Mouse (Mus musculus) CH12.LX (cell line): ENCODE measurements at regions not wholly inside any gene's neighbourhood (a gene's known extent, or its start where the extent isn't known, plus 50 kb on each side); places are given as distances from the start of the nearest gene placed in this dataset.

Experiments
- DNase-seq: peaks from one replicate; pipeline ENCODE4 v3.0.0-alpha.2; 2013; ENCODE audit errors: extremely low read depth
- H3K27ac ChIP-seq: 2 replicates; pipeline ENCODE4 v1.5.1; 2012; ENCODE audit warnings: low read depth, mild to moderate bottlenecking, control low read depth, moderate library complexity; ENCODE audit not compliant: insufficient read depth
- H3K27me3 ChIP-seq: replicated peaks from 2 replicates; pipeline ENCODE3; 2012; ENCODE audit warnings: inconsistent platforms
- H3K36me3 ChIP-seq, 2 experiments: replicated peaks in 1 of 2; 2 replicates each; pipeline versions ENCODE3 to v1.6.1; 2012; ENCODE audit warnings: inconsistent platforms in 1 of 2, low read length in 1 of 2, mild to moderate bottlenecking in 1 of 2, mixed read lengths in 1 of 2, moderate library complexity in 1 of 2; ENCODE audit not compliant: control insufficient read depth in 1 of 2, insufficient read depth in 1 of 2
- H3K4me1 ChIP-seq, 2 experiments: 2 replicates each; pipeline ENCODE4 v1.6.1; 2012; ENCODE audit warnings: inconsistent platforms in 1 of 2, moderate library complexity in 1 of 2; ENCODE audit not compliant: insufficient read depth in 2 of 2, control insufficient read depth in 1 of 2
- H3K4me2 ChIP-seq: 2 replicates; pipeline ENCODE4 v1.6.1; 2012; ENCODE audit warnings: low read depth, mild to moderate bottlenecking, control low read depth; ENCODE audit not compliant: poor library complexity, insufficient read depth, severe bottlenecking
- H3K4me3 ChIP-seq, 3 experiments: fragments of 150-350 bp in 1 of 3; sonication (generic) in 1 of 3; replicated peaks in 1 of 3; 2 replicates each; pipeline versions ENCODE3 to v1.5.1; 2011 to 2012; ENCODE audit warnings: low read depth in 2 of 3, low read length in 2 of 3, mild to moderate bottlenecking in 2 of 3, moderate library complexity in 2 of 3, control low read depth in 1 of 3, improper control_type of control experiment in 1 of 3, inconsistent platforms in 1 of 3, mixed read lengths in 1 of 3; ENCODE audit not compliant: poor library complexity in 1 of 3
- H3K79me2 ChIP-seq: replicated peaks from 2 replicates; pipeline ENCODE4 v1.6.1; 2012; ENCODE audit warnings: mild to moderate bottlenecking, moderate library complexity; ENCODE audit not compliant: control insufficient read depth, poor library complexity, insufficient read depth, severe bottlenecking; ENCODE audit errors: extremely low read depth
- H3K9ac ChIP-seq: 2 replicates; pipeline ENCODE4 v1.6.1; 2012; ENCODE audit warnings: low read depth, mild to moderate bottlenecking, control low read depth, moderate library complexity; ENCODE audit not compliant: insufficient read depth
- H3K9me3 ChIP-seq: replicated peaks from 2 replicates; pipeline ENCODE3; 2012; ENCODE audit warnings: low read length, inconsistent platforms, mixed read lengths
- CTCF ChIP-seq, 2 experiments: IDR thresholded peaks in 1 of 2; conservative IDR thresholded peaks in 1 of 2; 2 replicates each; pipeline ENCODE4 v1.5.1; 2011 to 2012; ENCODE audit warnings: low read depth in 2 of 2, low read length in 2 of 2, improper control_type of control experiment in 1 of 2, inconsistent platforms in 1 of 2, mild to moderate bottlenecking in 1 of 2, moderate library complexity in 1 of 2
- EP300 ChIP-seq: IDR thresholded peaks from 2 replicates; pipeline ENCODE4 v1.6.1; 2011; ENCODE audit warnings: low read length, improper control_type of control experiment
- ETS1 ChIP-seq: conservative IDR thresholded peaks from 2 replicates; pipeline ENCODE4 v1.6.1; 2012; ENCODE audit warnings: low read depth, mild to moderate bottlenecking, inconsistent platforms, low read length, improper control_type of control experiment, moderate library complexity
- GABPA ChIP-seq: IDR thresholded peaks from 2 replicates; pipeline ENCODE4 v1.6.1; 2012; ENCODE audit warnings: low read depth, low read length, improper control_type of control experiment, inconsistent platforms; ENCODE audit not compliant: insufficient replicate concordance
- HCFC1 ChIP-seq: IDR thresholded peaks from 2 replicates; pipeline ENCODE4 v1.6.1; 2012; ENCODE audit warnings: low read depth, mild to moderate bottlenecking, inconsistent platforms, low read length, improper control_type of control experiment
- JUN ChIP-seq: IDR thresholded peaks from 2 replicates; pipeline ENCODE4 v1.6.1; 2011; ENCODE audit warnings: low read depth, mild to moderate bottlenecking, low read length, improper control_type of control experiment, moderate library complexity; ENCODE audit not compliant: insufficient read depth
- KAT2A ChIP-seq: IDR thresholded peaks from 2 replicates; pipeline ENCODE4 v1.6.1; 2012; ENCODE audit warnings: low read length, improper control_type of control experiment, inconsistent platforms; ENCODE audit not compliant: insufficient replicate concordance
- MAFK ChIP-seq: IDR thresholded peaks from 2 replicates; pipeline ENCODE4 v1.6.1; 2011; ENCODE audit warnings: low read length, improper control_type of control experiment; ENCODE audit not compliant: insufficient replicate concordance
- MAZ ChIP-seq: IDR thresholded peaks from 2 replicates; pipeline ENCODE4 v1.6.1; 2012; ENCODE audit warnings: low read depth, mild to moderate bottlenecking, inconsistent platforms, low read length, improper control_type of control experiment, moderate library complexity
- MEF2A ChIP-seq: IDR thresholded peaks from 2 replicates; pipeline ENCODE4 v1.6.1; 2014; ENCODE audit warnings: low read depth, mild to moderate bottlenecking, inconsistent platforms, low read length, improper control_type of control experiment, borderline replicate concordance
- MXI1 ChIP-seq: IDR thresholded peaks from 2 replicates; pipeline ENCODE4 v1.6.1; 2011; ENCODE audit warnings: mild to moderate bottlenecking, low read depth, low read length, improper control_type of control experiment
- MYC ChIP-seq: IDR thresholded peaks from 2 replicates; pipeline ENCODE4 v1.6.1; 2011; ENCODE audit warnings: low read depth, mild to moderate bottlenecking, improper control_type of control experiment, low read length
- NELFE ChIP-seq: IDR thresholded peaks from 2 replicates; pipeline ENCODE4 v1.6.1; 2011; ENCODE audit warnings: low read depth, low read length, improper control_type of control experiment
- POLR2AphosphoS2 ChIP-seq: IDR thresholded peaks from 2 replicates; pipeline ENCODE4 v1.6.1; 2011; ENCODE audit warnings: low read depth, low read length, improper control_type of control experiment
- RAD21 ChIP-seq: IDR thresholded peaks from 2 replicates; pipeline ENCODE4 v1.6.1; 2011; ENCODE audit warnings: low read depth, mild to moderate bottlenecking, low read length, improper control_type of control experiment, moderate library complexity
- RCOR1 ChIP-seq: conservative IDR thresholded peaks from 2 replicates; pipeline ENCODE4 v1.6.1; 2012; ENCODE audit warnings: low read depth, mild to moderate bottlenecking, inconsistent platforms, low read length, improper control_type of control experiment
- SIN3A ChIP-seq: IDR thresholded peaks from 2 replicates; pipeline ENCODE4 v1.6.1; 2012; ENCODE audit warnings: low read length, improper control_type of control experiment, inconsistent platforms
- SMC3 ChIP-seq: IDR thresholded peaks from 2 replicates; pipeline ENCODE4 v1.6.1; 2011; ENCODE audit warnings: low read depth, low read length, improper control_type of control experiment
- TCF12 ChIP-seq: IDR thresholded peaks from 2 replicates; pipeline ENCODE4 v1.6.1; 2014; ENCODE audit warnings: low read depth, mild to moderate bottlenecking, inconsistent platforms, low read length, improper control_type of control experiment
- USF1 ChIP-seq: IDR thresholded peaks from 2 replicates; pipeline ENCODE4 v1.6.1; 2014; ENCODE audit warnings: low read depth, mild to moderate bottlenecking, inconsistent platforms, low read length, improper control_type of control experiment
- USF2 ChIP-seq: conservative IDR thresholded peaks from 2 replicates; pipeline ENCODE4 v1.6.1; 2011; ENCODE audit warnings: low read depth, low read length, improper control_type of control experiment
- ZKSCAN1 ChIP-seq: IDR thresholded peaks from 2 replicates; pipeline ENCODE4 v1.6.1; 2012; ENCODE audit warnings: low read depth, inconsistent platforms, low read length, improper control_type of control experiment, borderline replicate concordance
- ZNF384 ChIP-seq: IDR thresholded peaks from 2 replicates; pipeline ENCODE4 v1.6.1; 2012; ENCODE audit warnings: low read depth, low read length, improper control_type of control experiment, inconsistent platforms
- dilution Hi-C: fragments of 300-500 bp; cut with MboI; formaldehyde crosslinking; loops from 2 replicates; pipeline ENCODE4 v1.14.3; 2020; ENCODE audit warnings: low sequenced_read_pairs; ENCODE audit not compliant: extremely low pct_unique_long_range_greater_than_20kb, extremely low pct_ligation_motif_present
- in situ Hi-C: fragments of 300-500 bp; cut with MboI; formaldehyde crosslinking; loops from 3 replicates; pipeline ENCODE4 v1.14.3; 2019; ENCODE audit warnings: low sequenced_read_pairs, low pct_ligation_motif_present, low pct_unique_long_range_greater_than_20kb, mixed read lengths

GRCm38 (mm10) chr10:71802457-71802856 is 454.9 kb downstream of the Ipmk start:
- H3K36me3 ChIP-seq = no peaks in the 10 kb centered on the region
- TF ChIP-seq MEF2A = no peak
- TF ChIP-seq RCOR1 = no peak
- TF ChIP-seq ZKSCAN1 = no peak
- TF ChIP-seq RAD21 = no peak
- no peak for TF ChIP-seq USF2
- no peak for TF ChIP-seq CTCF (conservative IDR thresholded peaks at IDR 0.05 in 1 of 2, IDR thresholded peaks at IDR 0.05 in 1 of 2; ENCODE audit: low read depth in 2 of 2, low read length in 2 of 2)
- no peak for TF ChIP-seq JUN
- no peak for TF ChIP-seq KAT2A
- no peak for TF ChIP-seq EP300
- no peak for TF ChIP-seq MAZ
- no peak for TF ChIP-seq GABPA
- no peak for TF ChIP-seq SIN3A
- no peak for TF ChIP-seq SMC3
- no peak for TF ChIP-seq HCFC1
- no peak for TF ChIP-seq NELFE
- TF ChIP-seq POLR2AphosphoS2 = no peak
- no peak for TF ChIP-seq TCF12
- no peak for TF ChIP-seq USF1
- TF ChIP-seq ZNF384 = no peak
- TF ChIP-seq, all 38 proteins: peak for 0
- no peaks in the 10 kb centered on the region for H3K79me2 ChIP-seq
- H3K4me1 ChIP-seq = no peaks in the 10 kb centered on the region
- H3K9ac ChIP-seq = no peak overlapping the region
- no peak overlapping the region for H3K4me3 ChIP-seq
- no peaks in the 10 kb centered on the region for H3K27me3 ChIP-seq
- in situ Hi-C loops = no loop called here
- no peak overlapping the region for H3K4me2 ChIP-seq
- peaks cover 12% of the 10 kb centered on the region for H3K9me3 ChIP-seq
- no peak overlapping the region for H3K27ac ChIP-seq
- dilution Hi-C loops = no loop called here
- DNase-seq = no peak

- no peak for DNase-seq
- H3K9ac ChIP-seq = no peak overlapping the region
- no peak for TF ChIP-seq GABPA
- TF ChIP-seq MYC = no peak
- no peak for TF ChIP-seq MXI1
- no peak for TF ChIP-seq SMC3
- TF ChIP-seq CTCF (conservative IDR thresholded peaks at IDR 0.05 in 1 of 2, IDR thresholded peaks at IDR 0.05 in 1 of 2; ENCODE audit: low read depth in 2 of 2, low read length in 2 of 2) = no peak
- no peak for TF ChIP-seq RAD21
- no peak for TF ChIP-seq ETS1
- no peak for TF ChIP-seq MAFK
- H3K27me3 ChIP-seq = no peaks in the 10 kb centered on the region
- no peak overlapping the region for H3K4me3 ChIP-seq
- H3K4me1 ChIP-seq = no peaks in the 10 kb centered on the region
- H3K79me2 ChIP-seq = no peaks in the 10 kb centered on the region
- dilution Hi-C loops = no loop called here
- H3K4me2 ChIP-seq = no peak overlapping the region
- H3K27ac ChIP-seq = no peak overlapping the region
- in situ Hi-C loops = no loop called here
- H3K9me3 ChIP-seq = peaks cover 22% of the 10 kb centered on the region
- H3K36me3 ChIP-seq = no peaks in the 10 kb centered on the region
Observed at GRCm38 (mm10) chr10:71832633-71833032, 485.1 kb downstream of the Ipmk start.
